Mouse (Mus musculus): ENCODE data around the gene Anpep. TPM values are rescaled to one million over a fixed set of nuclear protein-coding genes. Genes with fewer than 3 reads are reported as not detected.
"Not testable (repeated sequence)": the region's sequence is repeated elsewhere in the genome, so short reads cannot be mapped to it uniquely, and the experiment has no call there.

Anpep gene
- polyA plus RNA-seq, 1 experiment from 2014 or later: 2.1 TPM

DNA sequence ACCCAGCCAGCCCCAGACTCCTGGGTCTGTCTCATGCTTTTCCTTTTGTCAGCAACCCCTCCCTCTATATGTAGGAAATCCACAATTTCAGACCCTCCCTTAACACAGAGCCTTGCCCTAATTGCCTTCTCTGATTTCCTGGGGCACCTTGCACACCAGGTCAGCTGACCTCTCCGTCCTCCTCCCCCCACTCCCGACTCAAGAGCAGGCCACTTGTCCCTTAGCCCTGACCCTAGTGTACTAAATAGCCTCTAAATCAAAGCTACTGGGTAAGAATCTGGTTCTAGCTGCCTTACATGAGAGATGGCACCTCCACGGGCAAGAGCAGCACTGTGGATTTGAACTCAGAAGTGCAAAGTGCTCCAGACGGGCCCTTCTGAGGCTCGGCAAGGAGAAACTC is 58.8 kb downstream of the Anpep start:
- 72% methylated on average over 5 of the region's 5 CpGs for WGBS
- no peak overlapping the region for H3K4me2 ChIP-seq (ENCODE audit: low read length)
- ATAC-seq: no peak

DNA sequence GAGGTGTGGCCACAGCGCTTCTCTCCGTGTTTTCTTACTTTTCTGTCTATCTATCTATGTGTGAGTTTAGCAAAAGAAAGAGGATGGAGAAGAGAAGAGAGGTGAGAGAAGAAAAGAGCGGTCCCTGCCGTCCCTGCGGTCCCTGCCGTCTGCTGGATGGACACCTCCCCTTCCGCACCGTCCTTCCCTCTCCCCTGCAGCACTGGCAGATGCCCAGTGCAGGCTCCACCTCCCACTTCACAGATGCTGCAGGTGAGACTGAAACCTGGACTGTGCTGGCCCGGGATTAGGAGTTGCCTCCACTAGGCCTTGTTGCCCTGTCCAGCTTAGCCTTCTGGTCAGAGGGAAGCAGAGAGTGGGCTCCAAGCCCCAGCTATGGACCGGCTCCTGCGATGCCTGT is 59.5 kb downstream of the Anpep start:
- Histone ChIP-seq H3K27me3 (replicated peaks; ENCODE audit: control insufficient read depth, insufficient read depth, low read length) (no peaks in the 10 kb centered on the region), H3K36me3 (ENCODE audit: control insufficient read depth, insufficient read depth) (no peaks in the 10 kb centered on the region), H3K4me3 (replicated peaks; ENCODE audit: low read length) (no peak overlapping the region), H3K4me2 (ENCODE audit: low read length) (no peak overlapping the region), H3K9me3 (ENCODE audit: control insufficient read depth, low read length) (no peaks in the 10 kb centered on the region), H3K27ac (ENCODE audit: low read length) (no peak overlapping the region), H3K4me1 (replicated peaks; ENCODE audit: control insufficient read depth, insufficient read depth, low read length) (0 out of 2 replicates have a peak, but pooled peaks cover 4% of the 10 kb centered on the region), H3K9ac (replicated peaks; ENCODE audit: low read depth, low read length) (no peak overlapping the region)
- WGBS: 79% methylated on average over 11 of the region's 11 CpGs
- ATAC-seq: no peak

More for the DNA sequence above, 58.8 kb downstream of the Anpep start:
- Histone ChIP-seq H3K36me3 (ENCODE audit: control insufficient read depth, insufficient read depth) (no peaks in the 10 kb centered on the region), H3K4me1 (replicated peaks; ENCODE audit: control insufficient read depth, insufficient read depth, low read length) (0 out of 2 replicates have a peak, but pooled peaks cover 4% of the 10 kb centered on the region), H3K27me3 (replicated peaks; ENCODE audit: control insufficient read depth, insufficient read depth, low read length) (no peaks in the 10 kb centered on the region), H3K9me3 (ENCODE audit: control insufficient read depth, low read length) (no peaks in the 10 kb centered on the region), H3K27ac (ENCODE audit: low read length) (no peak overlapping the region), H3K9ac (replicated peaks; ENCODE audit: low read depth, low read length) (no peak overlapping the region), H3K4me3 (replicated peaks; ENCODE audit: low read length) (no peak overlapping the region)

DNA sequence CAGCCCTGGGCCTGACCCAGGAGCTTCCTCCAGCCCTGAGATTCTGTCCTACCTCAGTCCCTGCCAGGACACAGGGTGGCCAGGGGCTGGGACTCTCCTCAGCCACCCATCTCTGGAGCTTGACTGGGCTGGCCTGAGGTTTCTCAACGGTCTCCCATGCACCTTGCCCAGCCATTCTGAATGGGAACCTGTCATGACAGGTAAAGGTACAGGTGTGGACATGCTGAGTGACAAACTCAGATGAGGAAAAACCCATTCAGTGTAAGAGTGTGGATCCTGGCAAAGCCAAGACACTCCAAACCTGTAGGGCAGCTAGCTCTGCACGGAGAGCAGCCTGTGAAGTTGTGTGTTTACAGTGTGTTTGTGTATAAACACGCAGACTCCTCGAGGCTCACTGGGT is 60.5 kb downstream of the Anpep start:
- no peaks in the 10 kb centered on the region for H3K9me3 ChIP-seq (ENCODE audit: control insufficient read depth, low read length)
- H3K4me1 ChIP-seq (replicated peaks; ENCODE audit: control insufficient read depth, insufficient read depth, low read length): 0 out of 2 replicates have a peak, but pooled peaks cover 4% of the 10 kb centered on the region
- H3K4me3 ChIP-seq (replicated peaks; ENCODE audit: low read length): no peak overlapping the region
- H3K9ac ChIP-seq (replicated peaks; ENCODE audit: low read depth, low read length): no peak overlapping the region
- no peak overlapping the region for H3K4me2 ChIP-seq (ENCODE audit: low read length)
- no peaks in the 10 kb centered on the region for H3K36me3 ChIP-seq (ENCODE audit: control insufficient read depth, insufficient read depth)
- no peaks in the 10 kb centered on the region; the same call in 1 of the 2 replicates for H3K27me3 ChIP-seq (replicated peaks; ENCODE audit: control insufficient read depth, insufficient read depth, low read length)
- ATAC-seq: no peak
- no peak overlapping the region for H3K27ac ChIP-seq (ENCODE audit: low read length)
- 84% methylated on average over 4 of the region's 4 CpGs for WGBS

DNA sequence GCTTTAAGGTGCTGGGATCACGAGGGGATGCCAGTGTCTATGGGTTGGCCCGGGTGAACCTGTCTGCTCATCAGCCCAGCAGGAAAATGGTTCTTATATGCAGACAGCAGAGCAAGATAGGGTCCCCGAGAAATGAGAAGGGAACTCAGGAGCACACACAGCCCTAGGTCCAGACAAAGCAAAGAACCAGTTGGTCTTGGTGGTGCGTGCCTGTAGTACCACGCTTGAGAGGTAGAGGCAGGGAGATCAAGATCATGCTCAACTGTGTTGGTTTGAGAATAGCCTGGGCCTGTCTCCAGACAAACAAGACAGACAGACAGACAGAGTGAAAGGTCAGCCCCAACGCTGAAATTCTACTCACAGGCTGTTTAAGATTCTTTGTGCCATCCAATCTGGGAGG is 61.4 kb downstream of the Anpep start:
- ATAC-seq: no peak
- H3K36me3 ChIP-seq (ENCODE audit: control insufficient read depth, insufficient read depth): no peaks in the 10 kb centered on the region
- no peak overlapping the region for H3K4me2 ChIP-seq (ENCODE audit: low read length)
- WGBS: 71% methylated on average over 6 of the region's 6 CpGs
- no peaks in the 10 kb centered on the region; the same call in 1 of the 2 replicates for H3K27me3 ChIP-seq (replicated peaks; ENCODE audit: control insufficient read depth, insufficient read depth, low read length)
- no peak overlapping the region for H3K4me3 ChIP-seq (replicated peaks; ENCODE audit: low read length)
- H3K27ac ChIP-seq (ENCODE audit: low read length): no peak overlapping the region
- H3K9me3 ChIP-seq (ENCODE audit: control insufficient read depth, low read length): no peaks in the 10 kb centered on the region
- H3K9ac ChIP-seq (replicated peaks; ENCODE audit: low read depth, low read length): no peak overlapping the region
- H3K4me1 ChIP-seq (replicated peaks; ENCODE audit: control insufficient read depth, insufficient read depth, low read length): 0 out of 2 replicates have a peak, but pooled peaks cover 4% of the 10 kb centered on the region

DNA sequence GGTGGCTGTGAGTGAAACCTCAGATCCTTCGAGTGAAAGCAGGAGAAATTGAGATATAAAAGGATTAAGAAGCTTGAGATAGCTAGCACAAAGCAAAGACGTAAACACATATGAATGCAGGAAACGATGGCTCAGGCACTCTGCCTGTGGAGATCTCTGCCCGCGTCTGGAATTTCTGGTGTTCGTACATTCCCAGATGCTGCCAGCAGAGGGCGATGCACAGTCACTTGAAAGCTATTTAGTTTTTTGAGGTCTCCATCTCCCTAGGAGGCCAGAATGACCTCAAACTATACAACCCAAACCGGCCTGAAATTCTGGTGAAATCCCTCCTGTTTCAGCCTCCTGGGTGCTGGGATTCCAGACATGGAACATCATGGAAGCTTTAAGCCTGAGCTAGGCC is 61.8 kb downstream of the Anpep start:
- no peak overlapping the region for H3K9ac ChIP-seq (replicated peaks; ENCODE audit: low read depth, low read length)
- no peaks in the 10 kb centered on the region for H3K36me3 ChIP-seq (ENCODE audit: control insufficient read depth, insufficient read depth)
- no peaks in the 10 kb centered on the region for H3K9me3 ChIP-seq (ENCODE audit: control insufficient read depth, low read length)
- ATAC-seq: no peak
- 2% methylated on average over 8 of the region's 8 CpGs for WGBS
- no peak overlapping the region for H3K4me2 ChIP-seq (ENCODE audit: low read length)
- no peaks in the 10 kb centered on the region; the same call in 1 of the 2 replicates for H3K27me3 ChIP-seq (replicated peaks; ENCODE audit: control insufficient read depth, insufficient read depth, low read length)
- H3K4me3 ChIP-seq (replicated peaks; ENCODE audit: low read length): no peak overlapping the region
- H3K27ac ChIP-seq (ENCODE audit: low read length): no peak overlapping the region
- H3K4me1 ChIP-seq (replicated peaks; ENCODE audit: control insufficient read depth, insufficient read depth, low read length): 0 out of 2 replicates have a peak, but pooled peaks cover 4% of the 10 kb centered on the region

DNA sequence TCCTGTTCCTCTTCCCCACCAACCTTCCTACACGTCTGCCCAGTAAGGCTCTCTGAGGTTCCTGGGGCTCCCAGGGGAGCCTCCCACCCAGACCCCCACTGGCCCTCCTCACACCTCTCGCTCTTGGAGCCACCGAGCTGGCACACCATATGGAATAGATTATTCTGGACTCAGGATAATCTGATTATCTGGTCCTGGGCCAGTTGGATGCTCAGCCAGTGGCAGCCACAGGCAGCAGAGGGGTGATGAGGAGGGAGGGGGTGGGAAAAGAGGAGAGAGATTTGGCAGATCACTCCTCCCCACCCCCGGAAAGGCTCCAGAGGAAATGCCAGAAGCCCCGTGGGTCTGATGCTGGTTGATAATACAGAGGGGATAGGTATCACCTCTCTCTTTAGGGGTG is 62.3 kb downstream of the Anpep start:
- Histone ChIP-seq H3K27me3 (replicated peaks; ENCODE audit: control insufficient read depth, insufficient read depth, low read length) (peaks cover 3% of the 10 kb centered on the region), H3K4me3 (replicated peaks; ENCODE audit: low read length) (no peak overlapping the region), H3K36me3 (ENCODE audit: control insufficient read depth, insufficient read depth) (no peaks in the 10 kb centered on the region), H3K27ac (ENCODE audit: low read length) (no peak overlapping the region), H3K4me2 (ENCODE audit: low read length) (no peak overlapping the region), H3K9ac (replicated peaks; ENCODE audit: low read depth, low read length) (no peak overlapping the region), H3K9me3 (ENCODE audit: control insufficient read depth, low read length) (no peaks in the 10 kb centered on the region), H3K4me1 (replicated peaks; ENCODE audit: control insufficient read depth, insufficient read depth, low read length) (0 out of 2 replicates have a peak, but pooled peaks cover 4% of the 10 kb centered on the region)
- no peak for ATAC-seq
- WGBS: 24% methylated on average over 5 of the region's 5 CpGs

DNA sequence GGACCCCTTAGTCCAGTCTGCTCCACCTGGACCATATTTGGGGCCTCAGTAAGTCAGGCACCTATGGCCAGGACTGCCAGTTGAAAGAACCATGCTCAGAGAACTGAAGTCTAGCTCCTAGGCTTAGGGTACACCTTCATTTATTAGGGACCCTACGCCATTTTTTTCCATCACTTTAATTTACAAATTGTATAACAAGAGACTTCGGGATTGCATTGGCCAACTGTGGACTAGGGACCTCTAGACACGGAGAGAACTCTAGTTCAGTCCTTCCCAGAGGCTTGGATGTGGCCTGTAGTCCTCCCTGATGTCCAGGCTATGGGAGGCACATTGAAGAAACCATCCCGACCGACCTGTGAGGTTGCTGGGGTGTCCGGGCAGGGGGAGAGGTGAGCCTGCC is 67.2 kb downstream of the Anpep start, which contains the start of gene Mesp1:
Gene Mesp1, minus strand, starts transcription at position 101 of the 400 bp plus-strand sequence.
- Histone ChIP-seq H3K4me2 (ENCODE audit: low read length) (peak within 1 kb of the TSS; percentile 79), H3K9ac (replicated peaks; ENCODE audit: low read depth, low read length) (peak within 1 kb of the TSS; percentile 57), H3K36me3 (ENCODE audit: control insufficient read depth, insufficient read depth) (no peaks in the 10 kb centered on the region), H3K27ac (ENCODE audit: low read length) (no peak within 1 kb of the TSS), H3K9me3 (ENCODE audit: control insufficient read depth, low read length) (no peaks in the 10 kb centered on the region), H3K4me1 (replicated peaks; ENCODE audit: control insufficient read depth, insufficient read depth, low read length) (peaks cover 15% of the 10 kb centered on the region), H3K4me3 (replicated peaks; ENCODE audit: low read length) (peak within 1 kb of the TSS; percentile 56), H3K27me3 (replicated peaks; ENCODE audit: control insufficient read depth, insufficient read depth, low read length) (peaks cover 26% of the 10 kb centered on the region)
- WGBS: 81% methylated on average over 6 of the region's 6 CpGs
- ATAC-seq: no peak

DNA sequence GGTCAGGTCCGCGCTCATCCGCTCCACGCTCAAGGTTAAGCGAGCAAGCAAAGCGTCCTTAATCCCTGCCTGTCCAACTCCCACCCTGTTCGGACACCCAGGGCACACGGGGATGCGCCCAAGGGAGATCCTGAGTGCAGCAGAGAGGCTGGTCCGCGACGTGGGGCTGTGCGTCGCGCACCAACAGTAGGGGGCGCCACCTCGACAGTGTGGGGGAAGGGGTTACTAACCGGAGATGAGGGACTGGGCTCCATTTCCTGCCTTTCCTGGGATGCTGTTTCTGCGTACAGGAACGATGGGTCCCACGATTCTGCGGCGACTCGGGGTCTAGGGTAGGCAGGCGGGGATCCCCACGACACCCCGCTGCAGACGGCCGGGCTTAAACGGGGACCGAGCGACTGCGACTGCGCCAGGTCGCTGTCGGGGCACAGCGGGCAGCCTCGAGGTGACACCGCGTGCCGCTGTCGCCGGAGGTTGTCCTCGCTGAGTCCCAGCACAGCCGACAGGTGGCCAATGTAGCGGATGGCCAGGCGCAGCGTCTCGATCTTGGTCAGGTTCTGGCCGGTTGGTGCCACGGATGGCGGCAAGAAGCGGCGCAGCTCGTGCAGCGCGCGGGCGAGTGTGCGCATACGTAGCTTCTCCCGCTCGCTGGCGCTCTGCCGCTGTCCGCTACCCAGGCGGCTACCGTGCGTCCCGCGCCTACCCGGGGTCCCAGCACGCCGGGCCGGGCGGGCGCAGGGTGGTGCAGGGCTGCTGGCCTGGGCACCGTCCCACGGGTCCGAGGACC is 68.0 kb downstream of the Anpep start:
- no peaks in the 10 kb centered on the region for H3K9me3 ChIP-seq (ENCODE audit: control insufficient read depth, low read length)
- peak; percentile 62 for ATAC-seq
- peaks cover 26% of the 10 kb centered on the region for H3K27me3 ChIP-seq (replicated peaks; ENCODE audit: control insufficient read depth, insufficient read depth, low read length)
- H3K36me3 ChIP-seq (ENCODE audit: control insufficient read depth, insufficient read depth): no peaks in the 10 kb centered on the region
- H3K4me3 ChIP-seq (replicated peaks; ENCODE audit: low read length): peak overlapping the region; percentile 56
- H3K9ac ChIP-seq (replicated peaks; ENCODE audit: low read depth, low read length): peak overlapping the region; percentile 57
- WGBS: 2% methylated on average over 80 of the region's 80 CpGs
- peaks cover 12% of the 10 kb centered on the region for H3K4me1 ChIP-seq (replicated peaks; ENCODE audit: control insufficient read depth, insufficient read depth, low read length)
- peak overlapping the region; percentile 79 for H3K4me2 ChIP-seq (ENCODE audit: low read length)
- H3K27ac ChIP-seq (ENCODE audit: low read length): no peak overlapping the region

DNA sequence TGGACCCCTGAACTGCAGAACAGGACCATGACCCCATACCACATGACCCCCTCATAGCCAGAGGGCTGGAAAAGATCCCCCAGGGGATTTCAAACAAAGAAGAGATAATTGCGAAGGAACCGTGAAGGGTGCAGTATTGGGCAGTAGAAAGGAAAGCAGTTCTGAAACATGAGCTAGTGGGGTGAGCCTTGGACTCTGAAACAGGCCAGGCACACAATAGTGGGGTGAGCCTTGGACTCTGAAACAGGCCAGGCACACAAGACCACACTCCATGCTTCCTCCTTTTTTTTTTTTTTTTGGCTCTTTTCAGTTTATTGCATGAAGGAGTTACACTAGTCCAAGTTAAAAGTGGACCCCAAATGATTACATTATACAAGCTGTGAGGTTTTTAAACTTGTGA is 71.0 kb downstream of the Anpep start:
- peaks cover 12% of the 10 kb centered on the region for H3K4me1 ChIP-seq (replicated peaks; ENCODE audit: control insufficient read depth, insufficient read depth, low read length)
- not testable (repeated sequence) for H3K4me3 ChIP-seq (replicated peaks; ENCODE audit: low read length); ATAC-seq; H3K9ac ChIP-seq (replicated peaks; ENCODE audit: low read depth, low read length); H3K4me2 ChIP-seq (ENCODE audit: low read length); H3K36me3 ChIP-seq (ENCODE audit: control insufficient read depth, insufficient read depth); H3K9me3 ChIP-seq (ENCODE audit: control insufficient read depth, low read length); H3K27ac ChIP-seq (ENCODE audit: low read length)
- 24% methylated on average over 2 of the region's 2 CpGs for WGBS
- H3K27me3 ChIP-seq (replicated peaks; ENCODE audit: control insufficient read depth, insufficient read depth, low read length): peaks cover 26% of the 10 kb centered on the region
